Mouse (Mus musculus) liver, embryonic 14.5 days (tissue): ENCODE measurements at regions not wholly inside any gene's neighbourhood (a gene's known extent, or its start where the extent isn't known, plus 50 kb on each side); places are given as distances from the start of the nearest gene placed in this dataset.

ENCODE experiments used
- ATAC-seq: fragments of 200-750 bp; cut with Nextera tagmentation; 2 replicates; pipeline ENCODE4 v1.8.0; 2017; ENCODE audit warnings: moderate number of reproducible peaks, mild to moderate bottlenecking, moderate library complexity; ENCODE audit not compliant: insufficient read depth
- DNase-seq, 3 experiments: peaks; one replicate each; pipeline ENCODE4 v3.0.0-alpha.2; 2012 to 2013; ENCODE audit warnings: low read depth in 3 of 3, low spot score in 3 of 3
- H3K27ac ChIP-seq: fragments of 300-500 bp; sonication (generic); 2 replicates; pipeline ENCODE4 v1.5.1; 2014; ENCODE audit warnings: moderate library complexity, mild to moderate bottlenecking, control low read depth, inconsistent platforms
- H3K27me3 ChIP-seq: fragments of 300-500 bp; sonication (generic); 2 replicates; pipeline ENCODE4 v1.6.1; 2014; ENCODE audit warnings: mild to moderate bottlenecking, low read length, moderate library complexity; ENCODE audit not compliant: control insufficient read depth, insufficient read depth
- H3K36me3 ChIP-seq: fragments of 300-500 bp; sonication (generic); replicated peaks from 2 replicates; pipeline ENCODE4 v1.6.1; 2014; ENCODE audit warnings: low read depth; ENCODE audit not compliant: control insufficient read depth, insufficient read depth
- H3K4me1 ChIP-seq, 2 experiments: fragments of 200-500 bp in 1 of 2; fragments of 300-500 bp in 1 of 2; sonication (generic) in 1 of 2; replicated peaks; 2 replicates each; pipeline ENCODE4 v1.6.1; 2012 to 2014; ENCODE audit warnings: antibody characterized with exemption in 1 of 2, inconsistent platforms in 1 of 2, low read length in 1 of 2; ENCODE audit not compliant: control insufficient read depth in 2 of 2, insufficient read depth in 2 of 2
- H3K4me2 ChIP-seq: fragments of 300-500 bp; sonication (generic); 2 replicates; pipeline ENCODE4 v1.6.1; 2014; ENCODE audit warnings: low read depth, mild to moderate bottlenecking, control low read depth, moderate library complexity
- H3K4me3 ChIP-seq, 2 experiments: fragments of 200-500 bp in 1 of 2; fragments of 300-500 bp in 1 of 2; sonication (generic) in 1 of 2; 2 replicates each; pipeline ENCODE4 v1.5.1; 2012 to 2014; ENCODE audit warnings: low read depth in 2 of 2, low read length in 2 of 2, mild to moderate bottlenecking in 2 of 2, control low read depth in 1 of 2, inconsistent platforms in 1 of 2, moderate library complexity in 1 of 2; ENCODE audit not compliant: insufficient read depth in 1 of 2
- H3K9ac ChIP-seq: fragments of 300-500 bp; sonication (generic); replicated peaks from 2 replicates; pipeline ENCODE4 v1.6.1; 2014; ENCODE audit warnings: mild to moderate bottlenecking, control low read depth, moderate library complexity
- H3K9me3 ChIP-seq: fragments of 300-500 bp; sonication (generic); 2 replicates; pipeline ENCODE4 v1.6.1; 2016; ENCODE audit warnings: low read length, mixed read lengths; ENCODE audit not compliant: control insufficient read depth
- CTCF ChIP-seq: IDR thresholded peaks from 2 replicates; pipeline ENCODE4 v1.5.1; 2016; ENCODE audit warnings: antibody characterized with exemption, low read depth, control low read depth
- EP300 ChIP-seq: IDR thresholded peaks from 2 replicates; pipeline ENCODE4 v1.6.1; 2016; ENCODE audit warnings: antibody characterized with exemption, low read depth
- WGBS: fragments of 180-500 bp; shearing (Covaris S2); extraction: QIAGEN DNeasy Blood & Tissue Kit; methylation state at CpG from one replicate; pipeline ENCODE4 v1.1.7; 2014; ENCODE audit not compliant: insufficient replicate concordance; 5-methylcytosine and 5-hydroxymethylcytosine counted together

DNA sequence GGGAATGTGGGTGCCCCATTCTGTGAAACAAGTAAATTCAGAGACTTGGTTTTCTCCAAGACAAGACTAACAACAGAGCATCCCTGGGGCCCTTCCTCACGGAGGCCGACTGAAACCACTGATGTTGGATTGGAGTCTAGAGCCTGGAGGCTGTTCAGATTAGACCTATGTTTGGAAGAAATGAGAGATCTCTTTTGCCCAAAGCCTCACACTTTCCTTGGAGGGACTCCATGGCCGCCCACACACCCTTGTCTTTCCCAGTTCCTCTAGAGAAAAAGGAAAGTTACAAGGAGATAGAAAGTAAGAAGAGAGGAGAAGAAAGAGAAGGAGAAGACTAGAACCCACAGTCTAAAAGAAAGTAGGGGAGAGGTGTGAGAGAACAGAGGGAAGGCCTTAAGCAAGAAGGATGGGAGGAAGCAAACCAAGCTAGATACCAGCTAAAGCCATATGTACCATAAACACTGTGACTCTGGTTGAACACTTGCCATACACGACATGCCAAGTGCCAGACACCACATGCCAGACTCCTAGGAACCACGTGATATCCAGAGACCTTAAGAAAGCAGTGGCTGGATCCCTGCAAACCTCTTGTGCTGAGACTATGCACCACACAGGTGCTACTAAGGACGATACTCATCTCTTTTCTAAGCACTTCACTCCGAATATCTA, 145.3 kb downstream of the Pah start:
- no peaks in the 10 kb centered on the region for H3K27me3 ChIP-seq
- no peak overlapping the region for H3K4me3 ChIP-seq
- H3K4me2 ChIP-seq: no peak overlapping the region
- H3K9ac ChIP-seq: no peak overlapping the region
- WGBS: 51% methylated on average over 7 of the region's 7 CpGs
- no peak overlapping the region for H3K27ac ChIP-seq
- ATAC-seq (no peak), DNase-seq (no peak)
- H3K36me3 ChIP-seq: no peaks in the 10 kb centered on the region
- H3K9me3 ChIP-seq: no peaks in the 10 kb centered on the region
- H3K4me1 ChIP-seq: no peaks in the 10 kb centered on the region
- TF ChIP-seq EP300: no peak
- TF ChIP-seq CTCF: no peak

DNA sequence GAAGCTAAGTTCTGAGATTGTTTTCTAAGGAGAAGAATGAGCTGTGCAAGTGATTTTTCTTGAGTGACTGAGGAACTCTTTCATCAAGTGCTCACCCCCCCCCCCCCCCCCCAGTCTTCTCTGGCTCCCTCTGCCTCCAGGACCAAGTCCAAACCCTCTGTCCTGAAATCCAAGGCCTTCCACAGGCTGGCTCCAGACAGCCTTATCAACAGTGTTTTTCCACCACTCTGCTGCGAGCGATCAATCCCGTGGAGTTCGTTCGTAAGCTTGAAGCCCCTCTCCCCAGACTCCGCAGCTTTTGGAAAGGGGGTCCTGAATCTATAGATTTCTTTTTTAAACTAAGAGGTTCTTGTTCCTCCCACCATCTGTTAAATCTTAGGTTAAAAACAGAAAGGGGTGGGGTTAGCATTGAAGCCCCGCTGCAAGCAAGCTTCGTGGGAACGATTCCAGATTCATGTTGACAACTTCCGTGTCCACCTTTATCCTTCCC, 146.1 kb downstream of the Pah start:
- Histone ChIP-seq H3K4me2 (no peak overlapping the region), H3K9ac (no peak overlapping the region), H3K36me3 (no peaks in the 10 kb centered on the region), H3K27ac (no peak overlapping the region), H3K9me3 (no peaks in the 10 kb centered on the region), H3K4me1 (no peaks in the 10 kb centered on the region), H3K27me3 (no peaks in the 10 kb centered on the region), H3K4me3 (no peak overlapping the region)
- DNase-seq (no peak), ATAC-seq (no peak)
- TF ChIP-seq CTCF (no peak), EP300 (no peak)
- 86% methylated on average over 10 of the region's 10 CpGs for WGBS

DNA sequence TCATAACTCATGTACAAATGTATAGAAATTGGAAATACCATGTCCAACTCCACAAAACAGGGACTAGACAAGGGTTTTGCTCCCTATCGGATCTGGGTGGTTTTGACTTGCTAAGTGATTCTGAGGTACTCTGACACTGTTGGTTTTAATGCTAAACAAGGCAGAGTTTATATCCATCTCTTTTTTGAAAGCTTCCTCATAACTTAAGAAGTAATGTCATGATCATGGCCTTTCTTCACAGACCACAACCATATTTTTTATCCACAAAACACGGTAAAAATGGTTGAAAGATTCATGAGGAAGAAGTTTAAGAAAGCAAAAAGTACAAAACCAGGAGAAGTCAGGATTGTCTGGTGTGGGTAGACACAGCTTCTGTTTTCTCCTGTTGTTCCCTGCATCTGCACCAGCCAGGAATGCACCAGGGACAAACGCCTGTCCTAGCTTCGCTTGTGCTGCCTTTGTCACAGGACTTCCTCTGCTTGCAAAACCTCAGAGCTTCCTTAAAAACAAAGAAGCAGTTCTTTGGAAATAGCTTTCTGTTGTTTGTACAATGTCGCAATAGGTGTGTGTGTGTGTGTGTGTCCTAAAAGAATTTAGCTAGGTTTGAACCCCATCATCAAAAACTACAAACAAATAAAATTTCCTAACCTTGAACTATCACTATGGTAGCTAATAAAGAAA, 153.3 kb downstream of the Pah start:
- no peak overlapping the region for H3K4me3 ChIP-seq
- no peak overlapping the region for H3K9ac ChIP-seq
- H3K36me3 ChIP-seq: no peaks in the 10 kb centered on the region
- ATAC-seq: no peak
- no peaks in the 10 kb centered on the region for H3K4me1 ChIP-seq
- H3K9me3 ChIP-seq: no peaks in the 10 kb centered on the region
- TF ChIP-seq CTCF: no peak
- no peak overlapping the region for H3K4me2 ChIP-seq
- no peaks in the 10 kb centered on the region for H3K27me3 ChIP-seq
- no peak for DNase-seq
- 21% methylated on average over 5 of the region's 5 CpGs for WGBS
- H3K27ac ChIP-seq: no peak overlapping the region

DNA sequence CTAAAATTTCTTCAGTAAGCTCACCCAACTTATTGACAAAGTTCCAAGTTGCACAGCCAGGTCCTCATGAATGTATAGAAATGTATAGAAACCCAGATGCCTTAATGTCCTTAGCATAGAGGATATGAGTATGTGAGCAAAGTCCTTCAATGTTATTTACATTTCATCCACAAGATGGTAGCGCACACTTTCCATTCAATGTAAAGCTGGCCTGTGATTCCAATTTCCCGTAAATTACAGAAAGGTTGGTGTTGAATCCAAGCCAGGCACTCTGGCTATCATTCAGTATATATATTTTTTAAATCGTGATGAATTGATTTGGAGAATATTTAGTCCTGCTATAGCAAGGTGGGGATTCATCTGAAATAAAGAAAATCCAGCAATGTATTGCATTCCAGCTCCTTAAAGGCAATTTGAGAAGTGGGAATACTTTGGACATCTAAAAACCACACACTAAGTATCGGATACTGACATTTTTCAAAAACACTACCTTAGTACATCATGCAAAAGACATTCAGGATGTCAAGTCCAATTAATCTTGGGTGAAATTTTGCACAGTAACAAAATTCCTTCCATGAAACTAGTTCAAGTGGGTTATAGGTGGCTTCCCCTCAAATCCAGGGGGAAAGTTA, 154.6 kb downstream of the Pah start:
- Histone ChIP-seq H3K9ac (no peak overlapping the region), H3K4me3 (no peak overlapping the region), H3K27ac (no peak overlapping the region), H3K27me3 (no peaks in the 10 kb centered on the region), H3K9me3 (no peaks in the 10 kb centered on the region), H3K4me1 (no peaks in the 10 kb centered on the region), H3K4me2 (no peak overlapping the region), H3K36me3 (no peaks in the 10 kb centered on the region)
- WGBS: 55% methylated on average over 4 of the region's 4 CpGs
- TF ChIP-seq CTCF: peak; percentile 8; the same call in 1 of the 2 replicates
- TF ChIP-seq EP300: no peak
- no peak for ATAC-seq
- DNase-seq: no peak

DNA sequence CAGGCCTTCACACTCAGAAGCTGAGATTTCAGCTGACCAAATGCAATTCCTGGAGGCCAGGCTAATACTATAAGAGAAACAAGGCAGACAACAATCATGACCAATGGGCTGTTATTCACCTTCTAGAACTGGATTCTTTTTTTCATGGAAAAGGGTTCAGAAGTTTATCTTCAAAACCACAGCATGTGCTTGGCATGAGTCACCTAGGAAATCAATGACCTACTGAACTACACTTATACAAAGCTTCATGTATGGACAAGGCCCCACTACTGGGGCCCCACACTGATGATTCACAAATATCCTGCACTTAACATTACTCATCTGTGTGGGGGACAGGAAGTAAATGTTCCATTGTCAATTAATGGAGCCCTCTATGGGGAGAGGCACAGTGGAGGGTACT, 157.4 kb downstream of the Pah start:
- no peak for ATAC-seq
- Histone ChIP-seq H3K27ac (no peak overlapping the region), H3K4me1 (no peaks in the 10 kb centered on the region), H3K9ac (no peak overlapping the region), H3K4me3 (no peak overlapping the region), H3K27me3 (no peaks in the 10 kb centered on the region), H3K4me2 (no peak overlapping the region), H3K9me3 (no peaks in the 10 kb centered on the region), H3K36me3 (no peaks in the 10 kb centered on the region)
- DNase-seq: no peak
- TF ChIP-seq CTCF: no peak
